Mouse (Mus musculus) embryo, embryonic 10.5 days (tissue): ENCODE data around the gene Gria1.

Experiments used
- DNase-seq: peaks from one replicate; pipeline ENCODE4 v3.0.0-alpha.2; 2015; ENCODE audit warnings: low spot score

Gene Gria1

DNA sequence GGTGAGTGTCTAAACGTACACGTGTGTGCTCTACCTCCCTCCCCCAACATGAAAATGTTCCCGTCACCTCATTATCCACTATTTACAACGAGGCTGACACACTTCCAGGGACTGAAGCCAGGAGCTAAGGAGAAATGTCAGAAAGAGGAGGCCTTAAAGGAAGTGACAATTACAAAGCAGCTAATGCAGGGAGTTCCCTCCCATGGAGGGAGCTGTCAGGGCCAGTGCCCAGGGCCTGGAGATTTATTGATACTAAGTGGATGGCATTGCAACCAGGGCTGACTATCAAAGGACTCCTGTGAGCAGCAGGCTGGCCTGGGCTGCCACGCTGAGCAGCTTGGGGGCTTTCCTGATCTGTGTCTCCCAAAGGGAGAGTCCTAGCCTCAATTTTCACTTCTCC is 163.0 kb downstream of the Gria1 start:
- DNase-seq, result no peak

- DNase-seq, result peak; percentile 53
These were observed 165.4 kb downstream of the Gria1 start for GRCm38 (mm10) chr11:57176552-57176951.

- no peak for DNase-seq
These were observed 173.0 kb downstream of the Gria1 start for GRCm38 (mm10) chr11:57184216-57184615.

- no peak for DNase-seq
These were observed 173.9 kb downstream of the Gria1 start for GRCm38 (mm10) chr11:57185110-57185509.

DNA sequence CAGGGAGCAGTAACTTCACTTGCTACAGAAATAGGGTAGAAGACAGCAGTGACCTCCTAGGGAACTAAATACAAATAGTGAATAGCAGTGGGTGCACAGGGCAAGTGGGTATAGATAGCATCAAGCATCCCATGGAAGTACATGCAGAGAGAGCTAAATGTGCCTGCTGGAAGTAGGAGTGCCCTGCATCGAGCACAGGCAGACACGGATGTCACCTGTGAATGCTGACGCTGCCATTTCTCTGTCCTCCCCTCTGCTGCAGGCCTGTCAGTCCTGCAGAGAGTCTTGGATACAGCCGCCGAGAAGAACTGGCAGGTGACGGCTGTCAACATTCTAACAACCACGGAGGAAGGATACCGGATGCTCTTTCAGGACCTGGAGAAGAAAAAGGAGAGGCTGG is 178.2 kb downstream of the Gria1 start:
- DNase-seq, result no peak

DNA sequence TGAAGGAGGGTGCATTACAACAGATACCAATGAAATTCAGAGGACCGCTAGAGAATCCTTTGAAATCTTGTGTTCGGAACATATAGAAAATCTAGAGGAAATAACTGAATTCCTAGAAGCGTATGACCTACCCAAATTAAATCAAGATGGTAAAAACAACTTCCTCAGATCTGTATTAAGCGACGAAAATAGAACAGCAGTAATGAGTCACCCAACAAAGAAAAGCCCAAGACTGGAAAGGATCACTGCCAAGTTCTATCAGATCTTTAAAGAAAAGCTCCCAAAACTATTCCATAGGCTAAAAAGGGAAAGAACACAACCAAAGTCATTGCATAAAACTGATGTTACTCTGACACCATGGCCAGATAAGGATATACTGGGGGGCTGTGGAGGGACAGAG is 183.6 kb downstream of the Gria1 start:
- no peak for DNase-seq

- no peak for DNase-seq
These were observed 190.2 kb downstream of the Gria1 start for GRCm38 (mm10) chr11:57201245-57201976.

GRCm38 (mm10) chr11:57204371-57204770 is 193.2 kb downstream of the Gria1 start:
- DNase-seq, result no peak

GRCm38 (mm10) chr11:57207260-57207659 is 196.1 kb downstream of the Gria1 start:
- no peak for DNase-seq

- DNase-seq, result no peak
These were observed 202.9 kb downstream of the Gria1 start for GRCm38 (mm10) chr11:57214079-57214478.

DNA sequence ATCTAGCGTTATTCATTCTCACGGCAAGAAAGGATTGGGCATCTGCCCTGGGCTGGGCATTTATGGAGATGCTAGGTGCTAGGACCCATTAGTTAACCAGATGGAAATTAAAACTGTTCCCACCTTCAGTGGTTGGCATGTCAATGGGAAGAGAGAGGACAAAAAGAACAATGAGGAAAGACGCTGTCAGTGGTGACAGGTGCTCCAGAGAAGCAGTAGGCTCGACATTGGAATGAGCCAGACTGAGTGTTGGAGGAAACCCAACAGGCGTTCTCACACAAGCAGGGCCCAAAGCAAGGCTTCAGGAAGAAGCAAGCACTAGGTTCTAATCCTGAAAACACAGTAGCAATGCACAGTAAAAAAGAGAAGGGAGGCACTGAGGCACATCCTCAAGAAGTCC is 203.4 kb downstream of the Gria1 start:
- DNase-seq, result no peak

DNA sequence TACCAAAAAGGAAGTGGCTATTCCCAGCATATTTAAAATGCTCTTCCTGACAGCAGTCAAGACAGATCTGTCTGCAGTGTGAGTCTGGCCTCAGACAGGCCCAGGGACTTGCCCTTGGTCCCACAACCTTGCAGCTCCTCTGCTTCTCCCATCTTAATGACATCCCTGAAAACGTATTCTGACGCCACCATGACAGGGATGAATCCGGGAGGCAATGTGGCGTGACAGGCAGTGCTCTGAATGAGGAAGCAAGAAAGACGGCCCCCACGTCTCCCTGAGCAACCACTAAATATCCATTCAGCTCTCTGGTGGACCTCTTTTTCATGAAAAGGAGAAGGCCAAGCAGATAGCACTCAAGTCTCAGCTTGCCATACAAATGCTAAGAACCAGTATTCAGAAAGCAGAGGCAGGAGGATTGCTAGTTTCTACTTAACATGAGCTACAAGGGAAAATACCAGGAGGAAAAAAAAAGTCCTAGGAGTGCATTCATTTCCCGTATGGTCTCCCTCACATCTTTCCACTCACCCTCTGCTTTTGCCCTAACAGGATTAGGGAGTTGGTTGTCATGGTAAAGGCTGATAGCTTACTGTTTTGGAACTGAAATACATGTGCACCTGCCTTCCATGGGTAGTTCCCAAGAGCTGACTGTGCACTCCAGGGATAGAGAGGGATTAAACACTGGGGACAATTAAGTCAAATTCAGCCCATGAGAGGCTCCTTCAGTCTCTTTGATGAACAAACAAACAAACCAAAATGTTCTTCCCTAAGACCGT is 211.8 kb downstream of the Gria1 start:
- peak; percentile 21 for DNase-seq

DNA sequence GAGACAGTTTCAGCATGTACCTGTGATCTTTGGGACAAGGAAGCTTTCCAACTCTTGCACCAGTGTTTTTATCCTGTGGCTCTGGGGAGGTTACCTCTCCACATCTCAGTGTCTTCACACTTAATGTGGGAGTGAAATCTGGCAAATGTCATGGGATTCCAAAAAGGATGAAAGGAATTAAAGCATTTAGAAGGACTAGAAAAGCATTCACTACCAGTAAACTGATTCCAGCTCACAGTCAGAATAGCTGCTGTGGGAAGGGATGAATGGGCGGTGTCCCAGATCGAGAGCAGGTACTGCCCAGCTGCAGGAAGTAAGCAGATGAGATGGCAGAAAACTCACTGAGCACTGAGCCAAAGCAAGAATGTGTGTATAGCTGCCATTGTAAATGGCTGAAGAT is 224.3 kb downstream of the Gria1 start:
- no peak for DNase-seq

GRCm38 (mm10) chr11:57236431-57236830 is 225.2 kb downstream of the Gria1 start:
- DNase-seq, result peak; percentile 42

DNA sequence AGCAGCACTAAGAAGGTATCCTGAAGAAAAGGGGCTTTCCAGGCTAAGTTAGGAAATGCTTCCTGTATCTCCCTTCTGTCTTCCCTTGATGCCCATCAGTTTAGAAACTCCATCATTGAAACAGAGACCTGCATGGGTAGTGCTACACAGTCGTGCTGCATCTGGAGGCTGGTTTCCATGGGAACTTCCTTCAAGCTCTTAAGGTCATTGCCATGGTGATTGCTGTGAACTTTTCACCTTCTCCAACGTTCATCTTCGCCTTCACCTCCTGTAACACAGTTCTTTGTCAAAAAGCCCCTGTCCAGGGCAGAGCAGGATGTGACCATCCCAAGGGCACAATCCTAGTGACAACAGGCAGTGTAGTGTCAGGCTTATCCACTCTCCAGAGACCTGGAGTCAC is 228.6 kb downstream of the Gria1 start:
- peak; percentile 82 for DNase-seq

DNA sequence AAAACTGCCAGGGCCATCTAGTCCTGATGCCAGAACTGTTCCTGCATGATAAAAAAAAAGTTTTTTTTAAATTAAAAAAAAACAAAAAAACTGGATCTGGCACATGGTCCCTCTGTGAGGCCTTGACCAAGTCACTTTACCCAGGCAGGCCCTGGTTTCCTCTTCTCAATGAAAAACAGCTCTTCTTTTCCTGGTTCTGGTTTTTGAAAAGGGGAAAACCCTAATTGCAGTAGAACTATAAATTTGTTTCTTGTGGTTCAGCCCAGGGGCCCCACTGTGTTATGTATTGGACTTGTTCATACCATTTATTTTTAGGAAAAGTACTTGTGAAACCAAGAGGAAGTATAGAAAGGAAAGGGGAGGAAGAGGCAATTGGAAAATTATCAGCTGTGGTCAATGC is 232.6 kb downstream of the Gria1 start:
- no peak for DNase-seq

GRCm38 (mm10) chr11:57244543-57244942 is 233.4 kb downstream of the Gria1 start:
- DNase-seq, result no peak

DNA sequence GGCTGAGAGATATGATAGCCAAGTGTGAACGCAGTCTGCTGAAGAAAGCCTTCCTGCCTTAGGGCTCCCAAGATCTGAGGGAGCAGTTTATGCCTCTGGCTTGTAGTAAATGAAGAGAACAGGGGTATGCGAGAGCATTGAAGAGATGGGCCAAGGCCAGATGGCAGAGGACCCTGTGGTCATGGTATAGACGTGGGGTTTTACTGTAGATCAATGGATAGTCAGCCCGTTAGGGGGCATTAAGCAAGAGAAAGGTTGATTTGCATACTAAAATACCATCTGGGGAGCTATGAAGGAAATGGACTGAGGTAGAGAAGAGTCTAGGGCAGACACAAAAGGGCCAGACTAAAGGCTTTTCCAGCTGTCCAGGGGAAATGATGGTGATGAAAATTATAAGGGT is 237.7 kb downstream of the Gria1 start:
- DNase-seq, result no peak

GRCm38 (mm10) chr11:57250129-57250528 is 238.9 kb downstream of the Gria1 start:
- DNase-seq, result no peak

GRCm38 (mm10) chr11:57271687-57272086 is 260.5 kb downstream of the Gria1 start:
- DNase-seq, result no peak

DNA sequence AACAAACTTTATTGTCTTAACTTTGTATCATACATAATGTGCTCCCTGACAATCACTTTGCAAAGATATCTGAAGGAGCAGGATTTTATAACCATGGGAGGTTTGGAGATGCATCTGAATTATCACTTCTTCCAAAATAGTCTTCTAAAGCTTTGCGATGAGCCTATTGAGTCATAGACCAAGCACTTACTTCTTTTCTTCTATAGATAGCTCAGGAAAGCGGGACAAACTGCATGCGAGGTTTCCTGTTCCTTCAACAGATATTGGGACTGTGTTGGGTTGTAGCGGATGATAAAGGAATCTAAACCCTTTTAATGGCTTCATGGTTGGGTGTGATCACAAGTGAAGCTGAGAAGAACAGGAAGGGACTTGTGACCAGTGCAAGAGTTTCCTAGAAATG is 263.5 kb downstream of the Gria1 start:
- DNase-seq, result no peak

DNA sequence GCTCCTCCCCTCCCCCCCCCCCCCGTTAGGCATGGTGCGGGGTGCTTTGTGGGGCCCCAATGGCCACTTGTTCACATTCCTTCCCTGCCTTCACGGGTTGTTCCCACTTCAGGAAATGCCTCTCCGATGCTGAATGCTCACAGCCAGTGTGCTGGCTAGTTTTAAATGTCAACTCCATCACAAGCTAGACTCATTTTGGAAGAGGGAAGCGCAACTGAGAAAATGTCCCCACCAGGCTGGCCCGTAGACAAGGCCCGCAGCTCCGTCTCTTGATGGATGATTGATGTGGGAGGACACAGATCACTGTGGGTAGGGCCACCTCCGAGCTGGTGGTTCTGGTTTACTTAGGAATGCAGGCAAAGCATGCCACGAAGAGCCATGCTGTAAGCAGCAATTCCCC is 266.9 kb downstream of the Gria1 start:
- no peak for DNase-seq

DNA sequence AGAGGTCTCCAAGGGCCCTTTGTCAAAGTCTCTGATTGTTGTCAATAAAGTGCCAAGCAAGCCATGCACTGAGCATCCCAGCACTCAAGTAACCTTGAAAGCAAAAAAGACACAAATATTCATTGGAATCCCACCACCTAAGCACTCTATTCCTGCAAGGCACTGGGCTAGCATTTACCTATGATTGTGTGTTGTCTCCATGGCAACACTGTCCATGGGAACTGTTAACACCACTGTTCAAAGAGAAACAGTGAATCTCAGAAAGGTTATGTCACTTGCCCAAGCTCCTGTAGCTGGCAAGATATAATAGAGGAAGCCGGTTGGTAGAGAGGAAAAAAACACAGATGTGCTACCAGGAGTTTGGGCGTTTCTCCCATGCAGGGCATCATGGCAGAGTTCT is 274.9 kb downstream of the Gria1 start:
- no peak for DNase-seq

DNA sequence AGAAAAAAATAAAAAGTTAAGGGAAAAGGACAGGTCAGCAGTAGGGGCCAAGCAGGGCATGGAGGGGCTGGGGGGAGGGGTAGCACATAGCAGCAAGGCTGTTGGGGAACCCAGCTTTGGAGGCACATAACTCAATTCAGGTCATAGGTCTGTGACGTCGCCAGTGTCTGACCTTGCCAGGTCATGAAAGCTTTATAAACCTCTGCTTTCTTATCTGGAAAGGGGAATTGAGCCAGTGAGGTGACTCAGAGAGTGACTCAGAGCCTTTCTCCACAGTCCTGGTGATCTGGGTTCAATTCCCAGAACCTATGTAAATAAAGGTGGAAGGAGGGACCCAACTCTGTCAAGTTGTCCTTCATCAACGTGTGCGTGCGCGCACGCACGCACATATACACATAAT is 286.2 kb downstream of the Gria1 start:
- no peak for DNase-seq
